ENCODE assay signal across 9 mouse cellular contexts in genomic region chr10:59615411-59615810, GRCm38 (mm10). TPM values are rescaled to one million over a fixed set of nuclear protein-coding genes. Genes with fewer than 3 reads are reported as not detected.
DNase-seq lines count a peak whose midpoint lies in the region; ATAC-seq and TF ChIP-seq lines count a peak whose summit lies in the region.
"Had no signal": no experiment of that assay in that cellular context is flagged by ENCODE, and none has a peak within 500 bp of the region (broad histone marks: within the 10 kb centered on the region; RNA-seq: fewer than 3 reads in every experiment).

No protein-coding gene starts in this region.

- peak overlapping the region; percentile 72 for H3K4me3 ChIP-seq in kidney, adult 2 months (ENCODE audit: insufficient read depth, low read depth, low read length)
- H3K4me3 ChIP-seq in forebrain, postnatal 0 days (ENCODE audit: low read depth, low read length), result peak overlapping the region; percentile 96
- H3K4me3 ChIP-seq in liver, embryonic 15.5 days (replicated peaks), result peak overlapping the region; percentile 90

- H3K9ac ChIP-seq in forebrain, postnatal 0 days, result peak overlapping the region; percentile 87
- peak overlapping the region; percentile 91 for H3K9ac ChIP-seq in liver, embryonic 15.5 days

- H3K27me3 ChIP-seq in kidney, adult 2 months (replicated peaks; ENCODE audit: control insufficient read depth, insufficient read depth, low read length), result no peaks in the 10 kb centered on the region
- no peaks in the 10 kb centered on the region for H3K27me3 ChIP-seq in forebrain, postnatal 0 days (ENCODE audit: insufficient read depth, low read length)
- no peaks in the 10 kb centered on the region for H3K27me3 ChIP-seq in liver, embryonic 15.5 days

- 18% methylated on average over 5 of the region's 5 CpGs for WGBS in kidney, adult 2 months
- WGBS in forebrain, postnatal 0 days, result 24% methylated on average over 5 of the region's 5 CpGs
- 42% methylated on average over 5 of the region's 5 CpGs for WGBS in liver, embryonic 15.5 days (ENCODE audit: insufficient replicate concordance)

- peaks cover 8% of the 10 kb centered on the region for H3K4me1 ChIP-seq in kidney, adult 2 months (ENCODE audit: control insufficient read depth, insufficient read depth, low read length)
- peaks cover 15% of the 10 kb centered on the region; the same call in 1 of the 2 replicates for H3K4me1 ChIP-seq in forebrain, postnatal 0 days (ENCODE audit: insufficient read depth)
- H3K4me1 ChIP-seq in liver, embryonic 15.5 days (replicated peaks), result peaks cover 31% of the 10 kb centered on the region

- no peak overlapping the region for H3K27ac ChIP-seq in kidney, adult 2 months (ENCODE audit: insufficient read depth, low read depth, low read length)
- H3K27ac ChIP-seq in forebrain, postnatal 0 days (ENCODE audit: low read depth, low read length), result no peak overlapping the region
- H3K27ac ChIP-seq in liver, embryonic 15.5 days (replicated peaks), result no peak overlapping the region

- TF ChIP-seq CTCF in kidney, adult 2 months (conservative IDR thresholded peaks at IDR 0.05; ENCODE audit: insufficient read depth, insufficient read length, low read depth, low read length), result no peak
- no peak for TF ChIP-seq CTCF in forebrain, postnatal 0 days (IDR thresholded peaks at IDR 0.05; ENCODE audit: low read depth)

- DNase-seq in kidney, adult 2 months, result peak; percentile 15
- DNase-seq in kidney, adult 18-20 months, result no peak
- peak; percentile 16 for DNase-seq in Muller cell, postnatal 12 days (ENCODE audit: inconsistent ontology term)
- no peak for DNase-seq in forebrain, postnatal 0 days
- DNase-seq in right cerebral cortex, postnatal 4 days, result no peak
- no peak for DNase-seq in natural killer cell, adult 2 months (ENCODE audit: low spot score in 2 of 2)
- DNase-seq in frontal cortex, postnatal 10 days (ENCODE audit: low spot score in 2 of 2), result no peak

- TF ChIP-seq POLR2A in kidney, adult 2 months (IDR thresholded peaks at IDR 0.05; ENCODE audit: low read depth, low read length), result no peak

- H3K36me3 ChIP-seq in kidney, adult 2 months (ENCODE audit: control insufficient read depth, insufficient read depth, low read length), result no peaks in the 10 kb centered on the region
- no peaks in the 10 kb centered on the region for H3K36me3 ChIP-seq in forebrain, postnatal 0 days (ENCODE audit: insufficient read depth)
- no peaks in the 10 kb centered on the region for H3K36me3 ChIP-seq in liver, embryonic 15.5 days (replicated peaks)

- no peak for ATAC-seq in forebrain, postnatal 0 days
- ATAC-seq in liver, embryonic 15.5 days (ENCODE audit: insufficient read depth), result no peak

- no peaks in the 10 kb centered on the region for H3K9me3 ChIP-seq in forebrain, postnatal 0 days (ENCODE audit: low read length)
- H3K9me3 ChIP-seq in liver, embryonic 15.5 days (replicated peaks), result no peaks in the 10 kb centered on the region

- peak overlapping the region; percentile 78 for H3K4me2 ChIP-seq in forebrain, postnatal 0 days (ENCODE audit: low read depth)
- peak overlapping the region; percentile 87 for H3K4me2 ChIP-seq in liver, embryonic 15.5 days

RNA-seq across cellular contexts. Expression of gene Gm10322, which starts 0.5 kb away (rescaled TPM):
- 0.56 TPM in 1 of 2 replicates, not detected in the other for polyA plus RNA-seq in kidney, adult 2 months (2012; rRNA removed)
- not detected in 2 replicates for total RNA-seq in forebrain, postnatal 0 days (2014; rRNA removed)
- not detected in 2 replicates for polyA plus RNA-seq in forebrain, postnatal 0 days (2015; fragmentation: Nextera tagmentation; extraction: Ambion mirVana)
- polyA plus RNA-seq in liver, embryonic 15.5 days (2015; fragmentation: Nextera tagmentation; extraction: Ambion mirVana), result not detected in 2 replicates
- total RNA-seq: layer of hippocampus, adult 18-20 months had no signal

RNA-seq across cellular contexts. Expression of gene Mcu, which starts 1.1 kb away (rescaled TPM):
- 14.4 and 16.2 TPM in 2 replicates for polyA plus RNA-seq in kidney, adult 2 months (2012; rRNA removed)
- total RNA-seq in forebrain, postnatal 0 days (2014; rRNA removed), result 41.0 and 47.9 TPM in 2 replicates
- polyA plus RNA-seq in forebrain, postnatal 0 days (2015; fragmentation: Nextera tagmentation; extraction: Ambion mirVana), result 51.4 and 58.0 TPM in 2 replicates
- 9.7 and 10.2 TPM in 2 replicates for polyA plus RNA-seq in liver, embryonic 15.5 days (2015; fragmentation: Nextera tagmentation; extraction: Ambion mirVana)

Comparison
In these comparisons a context has a peak if more than half of its experiments do, and no peak if none do; other contexts are left out.
1. DNase-seq: peak in kidney, adult 2 months (single experiment) and Muller cell, postnatal 12 days (single experiment); none in kidney, adult 18-20 months (single experiment), forebrain, postnatal 0 days (single experiment), right cerebral cortex, postnatal 4 days (single experiment), natural killer cell, adult 2 months (0 of 2) and frontal cortex, postnatal 10 days (0 of 2).
2. Peak in every context shown above with its lines, with median percentiles within 50 percentile points of each other: H3K4me3 ChIP-seq.